Mouse (Mus musculus): ENCODE results near the gene Zbed3. TPM values are rescaled to one million over a fixed set of nuclear protein-coding genes. Genes with fewer than 3 reads are reported as not detected.

Zbed3 gene
- total and polyA plus RNA-seq, 2 experiments from 2014 or later = 26.7 to 32.1 TPM

GRCm38 (mm10) chr13:95326611-95327344 is 3.4 kb downstream of the Zbed3 start:
- Histone ChIP-seq H3K27ac (ENCODE audit: low read depth) (peak overlapping the region; percentile 98), H3K9ac (replicated peaks; ENCODE audit: low read depth, low read length) (peak overlapping the region; percentile 99; the same call in 1 of the 2 replicates), H3K9me3 (replicated peaks; ENCODE audit: control insufficient read depth, low read length) (no peaks in the 10 kb centered on the region), H3K36me3 (replicated peaks; ENCODE audit: control insufficient read depth, insufficient read depth, low read length) (no peaks in the 10 kb centered on the region), H3K4me2 (ENCODE audit: low read depth, low read length) (peak overlapping the region; percentile 80), H3K27me3 (ENCODE audit: control insufficient read depth, insufficient read depth, low read length) (no peaks in the 10 kb centered on the region), H3K4me3 (ENCODE audit: low read depth, low read length) (peak overlapping the region; percentile 93), H3K4me1 (ENCODE audit: control insufficient read depth, insufficient read depth) (peaks cover 28% of the 10 kb centered on the region)
- TF ChIP-seq CTCF (IDR thresholded peaks at IDR 0.05; ENCODE audit: low read depth) = no peak
- no peak for TF ChIP-seq EP300 (IDR thresholded peaks at IDR 0.05; ENCODE audit: low read depth)
- ATAC-seq (ENCODE audit: insufficient read depth, low read depth) (no peak), DNase-seq (ENCODE audit: low spot score) (peak; percentile 30)
- WGBS = 22% methylated on average over 21 of the region's 21 CpGs

- H3K4me1 ChIP-seq (ENCODE audit: control insufficient read depth, insufficient read depth) = peaks cover 28% of the 10 kb centered on the region
- TF ChIP-seq CTCF (IDR thresholded peaks at IDR 0.05; ENCODE audit: low read depth) (no peak), EP300 (IDR thresholded peaks at IDR 0.05; ENCODE audit: low read depth) (no peak)
- 0 out of 2 replicates have a peak overlapping the region, but pooled peaks have one; percentile 28 for H3K27ac ChIP-seq (ENCODE audit: low read depth)
- no peaks in the 10 kb centered on the region for H3K36me3 ChIP-seq (replicated peaks; ENCODE audit: control insufficient read depth, insufficient read depth, low read length)
- H3K9me3 ChIP-seq (replicated peaks; ENCODE audit: control insufficient read depth, low read length) = no peaks in the 10 kb centered on the region
- ATAC-seq (ENCODE audit: insufficient read depth, low read depth) (no peak), DNase-seq (ENCODE audit: low spot score) (peak; percentile 51)
- H3K4me2 ChIP-seq (ENCODE audit: low read depth, low read length) = peak overlapping the region; percentile 80
- peak overlapping the region; percentile 93 for H3K4me3 ChIP-seq (ENCODE audit: low read depth, low read length)
- WGBS = 7% methylated on average over 5 of the region's 5 CpGs
- no peaks in the 10 kb centered on the region for H3K27me3 ChIP-seq (ENCODE audit: control insufficient read depth, insufficient read depth, low read length)
- peak overlapping the region; percentile 99; the same call in 1 of the 2 replicates for H3K9ac ChIP-seq (replicated peaks; ENCODE audit: low read depth, low read length)
These were observed 3.9 kb downstream of the Zbed3 start for GRCm38 (mm10) chr13:95327345-95327741.

- Histone ChIP-seq H3K27ac (ENCODE audit: low read depth) (no peak overlapping the region), H3K4me2 (ENCODE audit: low read depth, low read length) (no peak overlapping the region), H3K4me3 (ENCODE audit: low read depth, low read length) (no peak overlapping the region), H3K9ac (replicated peaks; ENCODE audit: low read depth, low read length) (no peak overlapping the region), H3K27me3 (ENCODE audit: control insufficient read depth, insufficient read depth, low read length) (no peaks in the 10 kb centered on the region), H3K4me1 (ENCODE audit: control insufficient read depth, insufficient read depth) (peaks cover 28% of the 10 kb centered on the region), H3K36me3 (replicated peaks; ENCODE audit: control insufficient read depth, insufficient read depth, low read length) (no peaks in the 10 kb centered on the region), H3K9me3 (replicated peaks; ENCODE audit: control insufficient read depth, low read length) (peaks cover 4% of the 10 kb centered on the region; the same call in 1 of the 2 replicates)
- no peak for DNase-seq (ENCODE audit: low spot score)
- no peak for ATAC-seq (ENCODE audit: insufficient read depth, low read depth)
- 72% methylated on average over 11 of the region's 11 CpGs for WGBS
- no peak for TF ChIP-seq CTCF (IDR thresholded peaks at IDR 0.05; ENCODE audit: low read depth)
- no peak for TF ChIP-seq EP300 (IDR thresholded peaks at IDR 0.05; ENCODE audit: low read depth)
These were observed 5.4 kb downstream of the Zbed3 start for GRCm38 (mm10) chr13:95328767-95329166.

- no peak for DNase-seq (ENCODE audit: low spot score)
- no peak overlapping the region for H3K9ac ChIP-seq (replicated peaks; ENCODE audit: low read depth, low read length)
- TF ChIP-seq EP300 (IDR thresholded peaks at IDR 0.05; ENCODE audit: low read depth) (no peak), CTCF (IDR thresholded peaks at IDR 0.05; ENCODE audit: low read depth) (no peak)
- WGBS = 58% methylated on average over 11 of the region's 11 CpGs
- no peaks in the 10 kb centered on the region for H3K27me3 ChIP-seq (ENCODE audit: control insufficient read depth, insufficient read depth, low read length)
- H3K27ac ChIP-seq (ENCODE audit: low read depth) = no peak overlapping the region
- H3K4me2 ChIP-seq (ENCODE audit: low read depth, low read length) = no peak overlapping the region
- H3K4me3 ChIP-seq (ENCODE audit: low read depth, low read length) = no peak overlapping the region
- peaks cover 28% of the 10 kb centered on the region for H3K4me1 ChIP-seq (ENCODE audit: control insufficient read depth, insufficient read depth)
- no peak for ATAC-seq (ENCODE audit: insufficient read depth, low read depth)
- peaks cover 10% of the 10 kb centered on the region for H3K9me3 ChIP-seq (replicated peaks; ENCODE audit: control insufficient read depth, low read length)
- H3K36me3 ChIP-seq (replicated peaks; ENCODE audit: control insufficient read depth, insufficient read depth, low read length) = 0 out of 2 replicates have a peak, but pooled peaks cover 5% of the 10 kb centered on the region
These were observed 7.1 kb downstream of the Zbed3 start for GRCm38 (mm10) chr13:95330507-95330906.

GRCm38 (mm10) chr13:95332086-95332899 is 8.9 kb downstream of the Zbed3 start:
- Histone ChIP-seq H3K9me3 (replicated peaks; ENCODE audit: control insufficient read depth, low read length) (peaks cover 10% of the 10 kb centered on the region), H3K27ac (ENCODE audit: low read depth) (no peak overlapping the region), H3K36me3 (replicated peaks; ENCODE audit: control insufficient read depth, insufficient read depth, low read length) (peaks cover 19% of the 10 kb centered on the region), H3K9ac (replicated peaks; ENCODE audit: low read depth, low read length) (no peak overlapping the region), H3K4me3 (ENCODE audit: low read depth, low read length) (no peak overlapping the region), H3K4me1 (ENCODE audit: control insufficient read depth, insufficient read depth) (peaks cover 15% of the 10 kb centered on the region), H3K4me2 (ENCODE audit: low read depth, low read length) (no peak overlapping the region), H3K27me3 (ENCODE audit: control insufficient read depth, insufficient read depth, low read length) (no peaks in the 10 kb centered on the region)
- 87% methylated on average over 11 of the region's 11 CpGs for WGBS
- DNase-seq (ENCODE audit: low spot score) (peak; percentile 37), ATAC-seq (ENCODE audit: insufficient read depth, low read depth) (no peak)
- TF ChIP-seq CTCF (IDR thresholded peaks at IDR 0.05; ENCODE audit: low read depth) (no peak), EP300 (IDR thresholded peaks at IDR 0.05; ENCODE audit: low read depth) (no peak)

All from heart, postnatal 0 days (tissue).